Mouse (Mus musculus): ENCODE data around the gene Mnt.

The Mnt gene

DNA sequence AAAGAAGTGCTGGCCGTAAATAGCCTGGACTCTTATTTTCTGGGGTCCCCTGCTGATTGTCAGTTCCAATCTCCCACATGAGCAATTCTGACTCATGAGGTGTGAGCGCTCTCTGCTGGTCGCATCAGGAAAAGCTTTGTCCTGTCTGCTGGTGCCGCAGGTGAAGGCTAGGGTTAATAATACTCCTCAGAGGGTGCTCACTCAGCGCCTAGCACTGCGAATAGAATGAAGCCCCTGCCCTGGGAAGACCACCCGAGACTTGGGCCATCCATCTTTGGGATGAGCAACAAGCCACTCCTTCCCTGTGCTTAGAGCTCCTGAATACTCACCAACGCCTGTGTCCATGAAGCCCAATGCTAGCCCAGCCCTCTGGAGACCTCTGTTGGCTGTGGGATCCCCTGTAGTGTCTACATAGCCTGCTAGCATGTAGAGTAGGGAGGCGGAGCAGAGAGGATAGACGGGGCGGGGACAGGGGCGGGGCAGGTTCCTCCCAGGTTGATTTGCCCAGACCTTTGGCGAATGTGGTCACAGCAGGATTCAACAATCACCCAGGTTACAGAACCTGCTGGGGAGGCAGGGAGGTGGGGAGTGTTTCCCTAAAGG is 17.3 kb downstream of the Mnt start:
- peak; percentile 70 for DNase-seq (ENCODE audit: low spot score)

- no peak for DNase-seq (ENCODE audit: low spot score)
Observed at GRCm38 (mm10) chr11:74850998-74851661, 20.4 kb downstream of the Mnt start.

DNA sequence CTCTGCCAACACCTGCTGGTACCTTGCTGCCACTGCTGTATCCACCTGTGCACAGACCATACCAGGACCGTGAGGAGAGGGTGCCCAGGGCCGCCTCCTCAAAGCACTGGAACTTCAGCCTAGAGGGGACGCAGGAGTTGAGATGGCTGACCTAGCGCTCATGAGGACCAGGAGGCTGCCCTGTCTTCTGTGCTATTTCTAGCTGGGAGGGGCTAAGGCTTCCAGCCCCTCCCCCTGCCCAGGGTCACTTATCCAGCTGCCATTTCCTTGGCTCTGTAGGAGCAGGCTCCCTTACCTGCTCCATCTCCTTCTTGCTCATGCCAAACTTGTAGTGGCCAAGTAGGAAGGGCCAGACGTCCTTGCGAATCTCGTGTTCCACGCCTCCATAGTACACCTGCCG is 27.0 kb downstream of the Mnt start:
- no peak for DNase-seq (ENCODE audit: low spot score)

GRCm38 (mm10) chr11:74862129-74862528 is 31.4 kb downstream of the Mnt start:
- DNase-seq (ENCODE audit: low spot score): no peak

GRCm38 (mm10) chr11:74863471-74863870 is 32.8 kb downstream of the Mnt start:
- DNase-seq (ENCODE audit: low spot score): no peak

GRCm38 (mm10) chr11:74864421-74864820 is 33.7 kb downstream of the Mnt start:
- no peak for DNase-seq (ENCODE audit: low spot score)

DNA sequence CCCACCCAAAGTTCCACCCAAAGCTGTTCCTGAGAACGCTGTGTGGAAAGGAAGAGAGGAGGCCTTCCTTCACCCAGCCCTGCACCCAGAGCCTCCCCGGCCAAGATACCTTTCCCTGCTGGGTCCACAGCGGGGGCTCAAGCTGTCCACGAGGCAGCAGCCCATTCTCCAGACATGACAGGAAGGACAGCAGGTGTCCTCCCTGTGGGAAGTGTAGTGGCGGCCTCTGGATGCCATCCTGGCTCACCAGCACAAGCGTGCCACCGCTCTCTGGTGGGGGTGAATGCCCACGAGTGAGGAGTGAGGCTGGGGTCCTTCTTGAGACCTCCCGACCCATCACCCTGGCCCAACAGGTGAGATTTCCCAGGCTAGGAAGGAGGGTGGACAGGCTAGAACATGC is 34.5 kb downstream of the Mnt start:
- DNase-seq (ENCODE audit: low spot score): no peak

DNA sequence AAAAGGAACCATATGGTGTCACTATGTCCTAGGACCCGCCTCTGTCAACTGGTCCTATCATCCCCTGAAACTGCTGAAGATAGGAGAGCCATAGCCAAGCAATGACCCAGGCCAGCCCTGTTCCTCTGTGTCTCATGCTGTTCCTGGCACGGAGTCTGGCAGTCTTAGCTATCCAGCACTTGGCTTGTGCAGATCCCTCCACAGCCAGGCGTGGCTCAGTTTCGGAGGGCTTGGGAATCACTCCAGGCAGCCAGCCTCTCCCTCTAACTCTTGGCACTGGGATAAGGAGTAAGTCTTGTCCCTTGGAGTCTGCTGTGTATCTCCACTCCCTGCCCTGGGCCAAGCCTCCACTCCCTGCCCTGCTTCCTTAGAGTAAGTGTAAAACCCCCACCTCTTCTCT is 35.9 kb downstream of the Mnt start:
- DNase-seq (ENCODE audit: low spot score): no peak

- DNase-seq (ENCODE audit: low spot score): no peak
Observed at GRCm38 (mm10) chr11:74867181-74867580, 36.5 kb downstream of the Mnt start.

- DNase-seq (ENCODE audit: low spot score): no peak
Observed at GRCm38 (mm10) chr11:74868046-74868760, 37.5 kb downstream of the Mnt start.

GRCm38 (mm10) chr11:74869603-74870002 is 38.9 kb downstream of the Mnt start:
- DNase-seq (ENCODE audit: low spot score): no peak

GRCm38 (mm10) chr11:74870544-74870943 is 39.8 kb downstream of the Mnt start:
- no peak for DNase-seq (ENCODE audit: low spot score)

DNA sequence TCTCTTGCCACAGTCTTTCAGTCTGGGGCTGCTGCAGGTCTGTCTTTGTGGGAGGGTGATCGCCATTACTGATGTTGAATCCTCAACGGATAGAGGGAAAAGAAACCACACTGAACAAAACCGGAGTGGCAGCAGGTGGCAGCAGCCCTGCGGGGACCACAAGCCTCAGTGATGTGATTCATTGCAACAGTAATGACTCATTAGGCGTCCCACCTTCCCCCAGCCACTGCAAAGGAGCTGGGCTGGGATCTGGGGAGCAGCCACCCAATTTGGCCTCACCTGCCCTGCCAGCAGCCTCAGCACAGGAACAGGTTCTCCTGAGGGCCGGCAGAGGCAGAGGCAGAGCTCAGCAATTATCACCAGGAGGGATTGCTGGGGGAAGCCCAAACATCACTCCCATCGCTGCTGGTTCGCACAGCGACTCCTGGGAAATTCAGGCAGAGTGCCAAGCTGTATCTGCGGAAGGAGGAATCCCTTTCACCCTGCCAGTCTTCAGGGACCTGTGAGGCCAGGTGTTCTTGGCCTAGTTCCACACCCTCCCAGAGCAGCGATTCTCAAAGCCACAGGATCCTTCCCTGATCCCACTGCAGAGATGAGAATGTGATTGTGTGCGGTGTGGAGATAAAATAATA is 40.4 kb downstream of the Mnt start:
- no peak for DNase-seq (ENCODE audit: low spot score)

- no peak for DNase-seq (ENCODE audit: low spot score)
Observed at GRCm38 (mm10) chr11:74874630-74875029, 43.9 kb downstream of the Mnt start.

DNA sequence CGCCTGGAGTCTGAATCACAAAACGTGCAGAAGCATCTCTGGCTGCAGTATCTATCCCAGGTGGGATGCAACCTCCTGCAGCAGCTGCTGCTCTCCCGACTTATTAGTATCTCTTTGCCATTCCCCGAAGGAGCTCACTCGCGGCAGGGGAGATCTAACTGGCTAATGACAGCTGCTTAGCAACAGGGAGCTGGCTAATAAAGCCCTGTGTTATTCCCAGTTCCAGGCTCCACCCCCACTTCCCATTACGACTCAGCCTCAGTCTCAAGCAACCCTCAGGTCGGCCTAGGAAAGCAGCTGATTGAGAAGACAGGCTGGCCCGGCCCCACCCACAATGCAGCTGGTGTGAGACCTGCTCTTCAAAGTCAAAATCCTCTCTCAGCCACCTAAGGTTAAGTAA is 46.1 kb downstream of the Mnt start:
- no peak for DNase-seq (ENCODE audit: low spot score)

GRCm38 (mm10) chr11:74880999-74881398 is 50.3 kb downstream of the Mnt start:
- no peak for DNase-seq (ENCODE audit: low spot score)

GRCm38 (mm10) chr11:74881979-74882378 is 51.3 kb downstream of the Mnt start:
- no peak for DNase-seq (ENCODE audit: low spot score)

DNA sequence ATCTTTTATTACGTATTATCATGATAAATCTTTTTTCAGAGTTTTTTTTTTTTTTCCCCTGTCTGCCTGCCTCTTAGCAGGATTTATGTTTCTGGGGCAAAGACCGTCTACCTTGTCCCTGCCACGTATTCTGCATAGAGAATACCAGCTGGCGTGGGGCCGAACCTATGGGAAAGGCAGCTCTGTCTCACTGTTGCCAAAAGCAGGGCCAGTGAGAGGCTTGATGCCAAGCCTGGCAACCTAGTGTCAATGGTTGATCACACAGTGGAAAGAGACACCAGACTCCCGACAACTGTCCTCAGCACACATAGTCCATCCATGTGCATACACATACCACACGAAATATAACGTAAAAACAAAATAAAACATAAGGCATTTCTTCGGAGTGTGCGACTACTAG is 52.4 kb downstream of the Mnt start:
- no peak for DNase-seq (ENCODE audit: low spot score)

- no peak for DNase-seq (ENCODE audit: low spot score)
Observed at GRCm38 (mm10) chr11:74894619-74895018, 63.9 kb downstream of the Mnt start.
